Mouse (Mus musculus): ENCODE data around the gene Myb. TPM values are rescaled to one million over a fixed set of nuclear protein-coding genes. Genes with fewer than 3 reads are reported as not detected.
"Not testable (repeated sequence)": the region's sequence is repeated elsewhere in the genome, so short reads cannot be mapped to it uniquely, and the experiment has no call there.

Gene Myb
- polyA plus RNA-seq, 1 experiment from 2014 or later, result 8.1 TPM

- not testable (repeated sequence) for H3K4me2 ChIP-seq; H3K27me3 ChIP-seq; H3K4me1 ChIP-seq; H3K27ac ChIP-seq; H3K4me3 ChIP-seq (replicated peaks); ATAC-seq (ENCODE audit: low FRiP score); H3K9me3 ChIP-seq; H3K9ac ChIP-seq
- H3K36me3 ChIP-seq (replicated peaks), result peaks cover 26% of the 10 kb centered on the region
- WGBS, result 96% methylated on average over 6 of the region's 6 CpGs
These were observed 10.8 kb downstream of the Myb start for GRCm38 (mm10) chr10:21149945-21150344.

GRCm38 (mm10) chr10:21146719-21147118 lies 14.1 kb downstream of the Myb start:
- no peak overlapping the region for H3K4me2 ChIP-seq
- peaks cover 25% of the 10 kb centered on the region for H3K36me3 ChIP-seq (replicated peaks)
- ATAC-seq (ENCODE audit: low FRiP score), result no peak
- no peak overlapping the region for H3K9ac ChIP-seq
- WGBS, result 91% methylated on average over 1 of the region's 1 CpGs
- H3K9me3 ChIP-seq, result no peaks in the 10 kb centered on the region
- H3K4me3 ChIP-seq (replicated peaks), result no peak overlapping the region
- no peak overlapping the region for H3K27ac ChIP-seq
- peaks cover 8% of the 10 kb centered on the region; the same call in 1 of the 2 replicates for H3K4me1 ChIP-seq
- no peaks in the 10 kb centered on the region for H3K27me3 ChIP-seq

GRCm38 (mm10) chr10:21146263-21146662 lies 14.5 kb downstream of the Myb start:
- Histone ChIP-seq H3K4me1 (peaks cover 8% of the 10 kb centered on the region; the same call in 1 of the 2 replicates), H3K4me2 (no peak overlapping the region), H3K36me3 (replicated peaks) (peaks cover 30% of the 10 kb centered on the region), H3K9me3 (no peaks in the 10 kb centered on the region), H3K4me3 (replicated peaks) (no peak overlapping the region), H3K27ac (no peak overlapping the region), H3K27me3 (no peaks in the 10 kb centered on the region), H3K9ac (no peak overlapping the region)
- 90% methylated on average over 2 of the region's 2 CpGs for WGBS
- ATAC-seq (ENCODE audit: low FRiP score), result no peak

GRCm38 (mm10) chr10:21144627-21145504 lies 15.9 kb downstream of the Myb start:
- 26% methylated on average over 27 of the region's 27 CpGs for WGBS
- H3K9me3 ChIP-seq, result no peaks in the 10 kb centered on the region
- peaks cover 36% of the 10 kb centered on the region for H3K36me3 ChIP-seq (replicated peaks)
- ATAC-seq (ENCODE audit: low FRiP score), result peak; percentile 94
- H3K4me3 ChIP-seq (replicated peaks), result peak overlapping the region; percentile 41
- no peaks in the 10 kb centered on the region for H3K27me3 ChIP-seq
- H3K27ac ChIP-seq, result no peak overlapping the region
- H3K9ac ChIP-seq, result peak overlapping the region; percentile 38; the same call in 1 of the 2 replicates
- H3K4me1 ChIP-seq, result peaks cover 8% of the 10 kb centered on the region; the same call in 1 of the 2 replicates
- H3K4me2 ChIP-seq, result peak overlapping the region; percentile 60

- ATAC-seq (ENCODE audit: low FRiP score), result no peak
- Histone ChIP-seq H3K9me3 (0 out of 2 replicates have a peak, but pooled peaks cover 8% of the 10 kb centered on the region), H3K4me1 (no peaks in the 10 kb centered on the region), H3K27ac (no peak overlapping the region), H3K27me3 (no peaks in the 10 kb centered on the region), H3K4me2 (no peak overlapping the region), H3K9ac (no peak overlapping the region), H3K36me3 (replicated peaks) (peaks cover 36% of the 10 kb centered on the region), H3K4me3 (replicated peaks) (no peak overlapping the region)
- WGBS, result 97% methylated on average over 8 of the region's 8 CpGs
These were observed 25.5 kb downstream of the Myb start for GRCm38 (mm10) chr10:21135297-21135696.

GRCm38 (mm10) chr10:21130901-21131493 lies 29.8 kb downstream of the Myb start:
- peaks cover 5% of the 10 kb centered on the region; the same call in 1 of the 2 replicates for H3K36me3 ChIP-seq (replicated peaks)
- no peak for ATAC-seq (ENCODE audit: low FRiP score)
- H3K9ac ChIP-seq, result no peak overlapping the region
- H3K4me1 ChIP-seq, result no peaks in the 10 kb centered on the region
- H3K27me3 ChIP-seq, result no peaks in the 10 kb centered on the region
- no peaks in the 10 kb centered on the region for H3K9me3 ChIP-seq
- no peak overlapping the region for H3K4me3 ChIP-seq (replicated peaks)
- H3K4me2 ChIP-seq, result no peak overlapping the region
- H3K27ac ChIP-seq, result no peak overlapping the region
- WGBS, result 60% methylated on average over 9 of the region's 9 CpGs

- Histone ChIP-seq H3K4me1 (no peaks in the 10 kb centered on the region), H3K27me3 (no peaks in the 10 kb centered on the region), H3K9me3 (no peaks in the 10 kb centered on the region), H3K4me2 (no peak overlapping the region), H3K9ac (no peak overlapping the region), H3K4me3 (replicated peaks) (no peak overlapping the region), H3K27ac (no peak overlapping the region), H3K36me3 (replicated peaks) (peaks cover 9% of the 10 kb centered on the region; the same call in 1 of the 2 replicates)
- ATAC-seq (ENCODE audit: low FRiP score), result no peak
- 93% methylated on average over 5 of the region's 5 CpGs for WGBS
These were observed 32.6 kb downstream of the Myb start for GRCm38 (mm10) chr10:21128086-21128611.

GRCm38 (mm10) chr10:21118341-21118740 lies 42.4 kb downstream of the Myb start:
- Histone ChIP-seq H3K4me3 (replicated peaks) (no peak overlapping the region), H3K4me2 (no peak overlapping the region), H3K27ac (no peak overlapping the region), H3K4me1 (no peaks in the 10 kb centered on the region), H3K9ac (no peak overlapping the region), H3K27me3 (0 out of 2 replicates have a peak, but pooled peaks cover 3% of the 10 kb centered on the region), H3K36me3 (replicated peaks) (no peaks in the 10 kb centered on the region), H3K9me3 (no peaks in the 10 kb centered on the region)
- 81% methylated on average over 3 of the region's 3 CpGs for WGBS
- ATAC-seq (ENCODE audit: low FRiP score), result no peak

GRCm38 (mm10) chr10:21114459-21114858 lies 46.3 kb downstream of the Myb start:
- no peak overlapping the region for H3K4me3 ChIP-seq (replicated peaks)
- H3K4me2 ChIP-seq, result no peak overlapping the region
- 0 out of 2 replicates have a peak, but pooled peaks cover 3% of the 10 kb centered on the region for H3K27me3 ChIP-seq
- peaks cover 9% of the 10 kb centered on the region for H3K4me1 ChIP-seq
- no peak overlapping the region for H3K9ac ChIP-seq
- H3K27ac ChIP-seq, result no peak overlapping the region
- H3K9me3 ChIP-seq, result no peaks in the 10 kb centered on the region
- WGBS, result 87% methylated on average over 2 of the region's 2 CpGs
- H3K36me3 ChIP-seq (replicated peaks), result no peaks in the 10 kb centered on the region
- no peak for ATAC-seq (ENCODE audit: low FRiP score)

- H3K4me3 ChIP-seq (replicated peaks), result no peak overlapping the region
- H3K9ac ChIP-seq, result no peak overlapping the region
- ATAC-seq (ENCODE audit: low FRiP score), result no peak
- H3K36me3 ChIP-seq (replicated peaks), result no peaks in the 10 kb centered on the region
- 0 out of 2 replicates have a peak, but pooled peaks cover 3% of the 10 kb centered on the region for H3K27me3 ChIP-seq
- H3K4me2 ChIP-seq, result no peak overlapping the region
- no peak overlapping the region for H3K27ac ChIP-seq
- WGBS, result 84% methylated on average over 2 of the region's 2 CpGs
- peaks cover 11% of the 10 kb centered on the region for H3K4me1 ChIP-seq
- H3K9me3 ChIP-seq, result no peaks in the 10 kb centered on the region
These were observed 48.1 kb downstream of the Myb start for GRCm38 (mm10) chr10:21112689-21113088.

- ATAC-seq (ENCODE audit: low FRiP score), result 0 out of 2 replicates have a peak, but pooled peaks have one; percentile 27
- Histone ChIP-seq H3K4me2 (peak overlapping the region; percentile 25), H3K27me3 (0 out of 2 replicates have a peak, but pooled peaks cover 3% of the 10 kb centered on the region), H3K36me3 (replicated peaks) (no peaks in the 10 kb centered on the region), H3K4me1 (peaks cover 11% of the 10 kb centered on the region), H3K4me3 (replicated peaks) (no peak overlapping the region), H3K9ac (no peak overlapping the region), H3K9me3 (peaks cover 5% of the 10 kb centered on the region; the same call in 1 of the 2 replicates), H3K27ac (no peak overlapping the region)
- WGBS, result 12% methylated on average over 7 of the region's 7 CpGs
These were observed 51.3 kb downstream of the Myb start for GRCm38 (mm10) chr10:21109337-21110056.

- no peaks in the 10 kb centered on the region for H3K27me3 ChIP-seq
- no peak for ATAC-seq (ENCODE audit: low FRiP score)
- no peak overlapping the region for H3K4me3 ChIP-seq (replicated peaks)
- no peak overlapping the region for H3K4me2 ChIP-seq
- H3K4me1 ChIP-seq, result peaks cover 11% of the 10 kb centered on the region
- H3K9ac ChIP-seq, result no peak overlapping the region
- WGBS, result 92% methylated on average over 2 of the region's 2 CpGs
- H3K36me3 ChIP-seq (replicated peaks), result no peaks in the 10 kb centered on the region
- no peak overlapping the region for H3K27ac ChIP-seq
- H3K9me3 ChIP-seq, result peaks cover 5% of the 10 kb centered on the region; the same call in 1 of the 2 replicates
These were observed 52.0 kb downstream of the Myb start for GRCm38 (mm10) chr10:21108796-21109195.
